26 mouse cellular contexts compared by ENCODE assay signal in the genomic region with DNA sequence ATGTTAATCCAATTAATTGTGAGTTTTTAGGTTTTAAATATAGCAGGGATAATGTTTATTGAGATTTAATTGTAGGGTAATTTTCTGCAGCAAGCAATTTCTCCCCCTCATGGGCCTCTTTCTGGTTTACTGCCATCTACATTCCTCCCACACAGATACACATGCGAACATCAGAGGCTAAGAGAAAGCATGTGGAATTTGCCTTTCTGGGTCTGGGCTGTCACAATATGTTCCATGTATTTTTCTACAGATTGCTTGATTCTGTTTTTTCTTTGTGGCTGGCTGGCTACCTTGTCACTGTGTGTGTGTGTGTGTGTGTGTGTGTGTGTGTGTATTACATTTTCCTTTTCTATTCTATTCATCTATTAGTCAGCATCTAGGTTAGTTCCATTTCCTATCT. TPM values are rescaled to one million over a fixed set of nuclear protein-coding genes. Genes with fewer than 3 reads are reported as not detected.
A peak's percentile ranks its signal among the peaks of the same experiment; 100 is the strongest.
DNase-seq lines count a peak whose midpoint lies in the region; ATAC-seq lines count a peak whose summit lies in the region.
"Had no signal": no experiment of that assay in that cellular context is flagged by ENCODE, and none has a peak within 500 bp of the region (broad histone marks: within the 10 kb centered on the region; RNA-seq: fewer than 3 reads in every experiment).

No protein-coding gene starts in this region.

- 100% methylated on average over 1 of the region's 1 CpGs for WGBS in hindbrain, embryonic 11.5 days

- H3K9ac ChIP-seq in hindbrain, embryonic 11.5 days (ENCODE audit: low read depth, low read length) = no peak overlapping the region
- H3K9ac ChIP-seq: embryonic facial prominence, embryonic 13.5 days; forebrain, embryonic 12.5 days; forebrain, embryonic 15.5 days; heart, embryonic 13.5 days; hindbrain, embryonic 13.5 days had no signal

- no peaks in the 10 kb centered on the region for H3K9me3 ChIP-seq in hindbrain, embryonic 11.5 days (ENCODE audit: control insufficient read depth, low read length)
- H3K9me3 ChIP-seq: embryonic facial prominence, embryonic 10.5 days; embryonic facial prominence, embryonic 13.5 days; forebrain, embryonic 12.5 days; forebrain, embryonic 15.5 days; heart, embryonic 10.5 days; heart, embryonic 13.5 days; hindbrain, embryonic 13.5 days had no signal

- no peaks in the 10 kb centered on the region for H3K27me3 ChIP-seq in hindbrain, embryonic 11.5 days (ENCODE audit: control insufficient read depth, insufficient read depth, low read length)
- H3K27me3 ChIP-seq: embryonic facial prominence, embryonic 13.5 days; forebrain, embryonic 12.5 days; forebrain, embryonic 15.5 days; heart, embryonic 13.5 days; hindbrain, embryonic 13.5 days had no signal

- no peak overlapping the region for H3K27ac ChIP-seq in hindbrain, embryonic 11.5 days (ENCODE audit: low read depth, low read length)
- H3K27ac ChIP-seq: embryonic facial prominence, embryonic 10.5 days; embryonic facial prominence, embryonic 13.5 days; forebrain, embryonic 12.5 days; forebrain, embryonic 15.5 days; heart, embryonic 10.5 days; heart, embryonic 13.5 days; hindbrain, embryonic 13.5 days had no signal

- no peaks in the 10 kb centered on the region for H3K36me3 ChIP-seq in hindbrain, embryonic 11.5 days (ENCODE audit: control insufficient read depth, insufficient read depth, low read length)
- H3K36me3 ChIP-seq: embryonic facial prominence, embryonic 10.5 days; embryonic facial prominence, embryonic 13.5 days; forebrain, embryonic 12.5 days; forebrain, embryonic 15.5 days; heart, embryonic 10.5 days; heart, embryonic 13.5 days; hindbrain, embryonic 13.5 days had no signal

- no peaks in the 10 kb centered on the region for H3K4me1 ChIP-seq in hindbrain, embryonic 11.5 days (replicated peaks; ENCODE audit: control insufficient read depth, insufficient read depth, low read length)
- H3K4me1 ChIP-seq: embryonic facial prominence, embryonic 10.5 days; embryonic facial prominence, embryonic 13.5 days; forebrain, embryonic 12.5 days; forebrain, embryonic 15.5 days; heart, embryonic 10.5 days; hindbrain, embryonic 13.5 days had no signal

- no peak overlapping the region for H3K4me2 ChIP-seq in hindbrain, embryonic 11.5 days (replicated peaks; ENCODE audit: low read depth, low read length)
- H3K4me2 ChIP-seq: embryonic facial prominence, embryonic 13.5 days; forebrain, embryonic 12.5 days; forebrain, embryonic 15.5 days; heart, embryonic 13.5 days; hindbrain, embryonic 13.5 days had no signal

- DNase-seq in layer of hippocampus, adult 11-12 months (ENCODE audit: low spot score) = peak; percentile 34
- no peak for DNase-seq in layer of hippocampus, adult 9-10 months (ENCODE audit: low spot score)
- DNase-seq in layer of hippocampus, adult 9-11 months = peak; percentile 61
- no peak for DNase-seq in layer of hippocampus, postnatal 36 days
- peak; percentile 62 for DNase-seq in brain, adult 2 months (ENCODE audit: low read depth, low spot score)
- DNase-seq in hindbrain, embryonic 11.5 days (ENCODE audit: low spot score) = no peak
- DNase-seq: adrenal gland, postnatal 10 days; adrenal gland, postnatal 36 days; cerebellum, adult 11 months; cerebellum, adult 8-10 months; cerebellum, postnatal 10 days; cerebellum, postnatal 36 days; embryo, embryonic 11 days; gastrocnemius, postnatal 25 days; heart, adult 18-20 months had no signal

- ATAC-seq in hindbrain, embryonic 11.5 days (ENCODE audit: low FRiP score) = no peak
- ATAC-seq: CD4-positive, CD25-positive, alpha-beta regulatory T cell, adult 4 months; forebrain, embryonic 15.5 days; hindbrain, embryonic 16.5 days had no signal

- H3K4me3 ChIP-seq in hindbrain, embryonic 11.5 days (ENCODE audit: low read depth, low read length) = no peak overlapping the region
- H3K4me3 ChIP-seq: embryonic facial prominence, embryonic 10.5 days; embryonic facial prominence, embryonic 13.5 days; erythroblast, embryonic 14.5 days; forebrain, embryonic 12.5 days; forebrain, embryonic 15.5 days; heart, embryonic 10.5 days; heart, embryonic 13.5 days; hindbrain, embryonic 13.5 days had no signal

RNA-seq across cellular contexts. Expression of gene Rbm24, which starts 42.9 kb away (rescaled TPM):
- total RNA-seq in layer of hippocampus, postnatal 36 days (2021) = 10 to 100 TPM; 21.4 to 23.6 TPM
- 2.4 and 2.5 TPM in 2 replicates for polyA plus RNA-seq in hindbrain, embryonic 11.5 days (2014; fragmentation: Nextera tagmentation; extraction: Ambion mirVana)
- total RNA-seq: MEL had no signal
- polyA plus RNA-seq: erythroblast, embryonic 14.5 days had no signal

Comparison
In these comparisons a context has a peak if more than half of its experiments do, and no peak if none do; other contexts are left out.
1. DNase-seq: peak in layer of hippocampus, adult 11-12 months (single experiment), layer of hippocampus, adult 9-11 months (single experiment) and brain, adult 2 months (single experiment); none in layer of hippocampus, adult 9-10 months (single experiment), layer of hippocampus, postnatal 36 days (0 of 2) and hindbrain, embryonic 11.5 days (single experiment).